Mouse (Mus musculus): ENCODE data around the gene Unc45a.

GRCm38 (mm10) chr7:80347670-80348586, 7.1 kb upstream of the Unc45a start:
- no peak for TF ChIP-seq GATA1 (IDR thresholded peaks at IDR 0.05; ENCODE audit: borderline replicate concordance, low read length)
- TF ChIP-seq FLI1 (IDR thresholded peaks at IDR 0.05; ENCODE audit: low read length), result no peak
